Mouse (Mus musculus): ENCODE measurements around the gene Atp6v1e1.

GRCm38 (mm10) chr6:120854413-120854812 lies 31.8 kb upstream of the Atp6v1e1 start:
- no peak for TF ChIP-seq EP300 (IDR thresholded peaks at IDR 0.05; ENCODE audit: insufficient read depth, low read depth, low read length)
- TF ChIP-seq POLR2A (IDR thresholded peaks at IDR 0.05; ENCODE audit: insufficient read depth, low read length): no peak
